Mouse (Mus musculus): ENCODE results near the gene Wscd2. TPM values are rescaled to one million over a fixed set of nuclear protein-coding genes. Genes with fewer than 3 reads are reported as not detected.

The Wscd2 gene
- total RNA-seq (2021): under 1 TPM; 0.28 to 0.49 TPM

GRCm38 (mm10) chr5:113490033-113490432 lies at the start of gene Wscd2:
Wscd2 (plus strand) TSS chr5:113490333.
- no peak for DNase-seq

GRCm38 (mm10) chr5:113442180-113442579 lies 48.0 kb upstream of the Wscd2 start:
- DNase-seq: no peak
- intact Hi-C loops (cut with DNase I): no loop called here

More at GRCm38 (mm10) chr5:113490033-113490432, at the start of gene Wscd2:
- intact Hi-C loops (cut with DNase I): no loop called here

- intact Hi-C loops (cut with DNase I): no loop called here
- no peak for DNase-seq
Observed at GRCm38 (mm10) chr5:113448023-113448734, 42.0 kb upstream of the Wscd2 start.

GRCm38 (mm10) chr5:113449336-113449735 lies 40.8 kb upstream of the Wscd2 start:
- intact Hi-C loops (cut with DNase I): no loop called here
- no peak for DNase-seq

GRCm38 (mm10) chr5:113452691-113453090 lies 37.4 kb upstream of the Wscd2 start:
- no peak for DNase-seq
- intact Hi-C loops (cut with DNase I): no loop called here

GRCm38 (mm10) chr5:113453356-113453755 lies 36.8 kb upstream of the Wscd2 start:
- intact Hi-C loops (cut with DNase I): no loop called here
- DNase-seq: no peak

- no peak for DNase-seq
- intact Hi-C loops (cut with DNase I): no loop called here
Observed at GRCm38 (mm10) chr5:113456020-113456419, 34.1 kb upstream of the Wscd2 start.

GRCm38 (mm10) chr5:113456756-113457155 lies 33.4 kb upstream of the Wscd2 start:
- intact Hi-C loops (cut with DNase I): no loop called here

GRCm38 (mm10) chr5:113457260-113457659 lies 32.9 kb upstream of the Wscd2 start:
- no peak for DNase-seq

More at GRCm38 (mm10) chr5:113456756-113457155, 33.4 kb upstream of the Wscd2 start:
- no peak for DNase-seq

GRCm38 (mm10) chr5:113459942-113460341 lies 30.2 kb upstream of the Wscd2 start:
- no peak for DNase-seq
- intact Hi-C loops (cut with DNase I): no loop called here

More at GRCm38 (mm10) chr5:113457260-113457659, 32.9 kb upstream of the Wscd2 start:
- intact Hi-C loops (cut with DNase I): no loop called here

- intact Hi-C loops (cut with DNase I): no loop called here
- no peak for DNase-seq
Observed at GRCm38 (mm10) chr5:113461582-113461981, 28.6 kb upstream of the Wscd2 start.

- DNase-seq: no peak
- intact Hi-C loops (cut with DNase I): no loop called here
Observed at GRCm38 (mm10) chr5:113461998-113462625, 28.0 kb upstream of the Wscd2 start.

GRCm38 (mm10) chr5:113464731-113465130 lies 25.4 kb upstream of the Wscd2 start:
- intact Hi-C loops (cut with DNase I): no loop called here
- DNase-seq: no peak

GRCm38 (mm10) chr5:113466536-113466935 lies 23.6 kb upstream of the Wscd2 start:
- no peak for DNase-seq
- intact Hi-C loops (cut with DNase I): no loop called here

- DNase-seq: no peak
Observed at GRCm38 (mm10) chr5:113467072-113467471, 23.1 kb upstream of the Wscd2 start.

GRCm38 (mm10) chr5:113467765-113468164 lies 22.4 kb upstream of the Wscd2 start:
- DNase-seq: no peak
- intact Hi-C loops (cut with DNase I): no loop called here

More at GRCm38 (mm10) chr5:113467072-113467471, 23.1 kb upstream of the Wscd2 start:
- intact Hi-C loops (cut with DNase I): no loop called here

GRCm38 (mm10) chr5:113468625-113469024 lies 21.5 kb upstream of the Wscd2 start:
- intact Hi-C loops (cut with DNase I): no loop called here
- DNase-seq: no peak

GRCm38 (mm10) chr5:113469231-113469630 lies 20.9 kb upstream of the Wscd2 start:
- intact Hi-C loops (cut with DNase I): no loop called here
- no peak for DNase-seq

GRCm38 (mm10) chr5:113469826-113470225 lies 20.3 kb upstream of the Wscd2 start:
- DNase-seq: no peak
- intact Hi-C loops (cut with DNase I): loop anchor here (2.0 to 5.0 kb wide), 2 partner anchors 193 to 347 kb away; no protein-coding TSS in a partner anchor

GRCm38 (mm10) chr5:113471417-113471816 lies 18.7 kb upstream of the Wscd2 start:
- intact Hi-C loops (cut with DNase I): loop anchor here (1.0 to 5.0 kb wide), 4 partner anchors 105 to 346 kb away; partner anchors contain the start of gene 1700069L16Rik
- peak; percentile 79 to 88 for DNase-seq

GRCm38 (mm10) chr5:113472339-113472738 lies 17.8 kb upstream of the Wscd2 start:
- no peak for DNase-seq
- intact Hi-C loops (cut with DNase I): loop anchor here (5.0 kb wide), 1 partner anchor 345 kb away; no protein-coding TSS in a partner anchor

- DNase-seq: no peak
- intact Hi-C loops (cut with DNase I): no loop called here
Observed at GRCm38 (mm10) chr5:113476816-113477215, 13.3 kb upstream of the Wscd2 start.
